Mouse (Mus musculus): ENCODE measurements at regions not wholly inside any gene's neighbourhood (a gene's known extent, or its start where the extent isn't known, plus 50 kb on each side); places are given as distances from the start of the nearest gene placed in this dataset.
"Not testable (repeated sequence)": the region's sequence is repeated elsewhere in the genome, so short reads cannot be mapped to it uniquely, and the experiment has no call there.

DNA sequence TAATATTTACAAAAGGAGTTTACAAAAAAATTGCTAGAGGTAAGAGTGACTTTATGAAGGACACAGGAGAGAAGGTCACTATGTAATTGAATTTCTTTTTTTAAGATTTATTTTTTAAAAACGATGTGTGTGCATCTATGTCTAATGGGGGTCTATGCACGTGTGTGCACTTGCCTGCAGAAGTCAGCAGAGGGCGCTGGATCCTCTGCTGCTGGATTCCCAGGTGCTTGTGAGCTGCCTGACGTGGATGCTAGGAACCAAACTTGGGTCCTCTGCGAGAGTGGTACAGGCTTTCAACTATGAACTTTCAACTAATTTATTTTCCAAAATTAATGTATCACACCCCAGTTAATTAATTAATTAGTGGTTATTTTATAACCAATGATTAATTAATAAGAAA is 85.0 kb downstream of the Glrx3 start:
- DNase-seq (ENCODE audit: low spot score) = no peak

DNA sequence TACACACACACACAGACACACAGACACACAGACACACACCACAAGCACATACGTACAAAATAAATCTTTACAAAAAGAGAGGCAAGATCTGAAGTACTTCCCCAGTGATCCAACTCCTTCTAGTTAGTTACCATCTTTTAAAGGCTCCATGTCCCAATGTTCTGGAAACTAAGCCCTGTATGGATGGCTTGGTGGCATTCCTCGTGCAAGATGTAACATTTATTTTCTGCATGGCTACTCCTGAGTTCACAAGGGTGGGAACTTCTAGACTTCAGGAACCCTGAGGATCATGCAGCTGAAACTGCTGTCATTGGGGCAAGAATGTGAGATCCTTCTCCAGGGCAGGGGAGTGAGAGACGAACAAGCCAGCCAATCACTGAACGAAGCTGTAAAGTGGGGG is 96.1 kb downstream of the Glrx3 start:
- no peak for DNase-seq (ENCODE audit: low spot score)

DNA sequence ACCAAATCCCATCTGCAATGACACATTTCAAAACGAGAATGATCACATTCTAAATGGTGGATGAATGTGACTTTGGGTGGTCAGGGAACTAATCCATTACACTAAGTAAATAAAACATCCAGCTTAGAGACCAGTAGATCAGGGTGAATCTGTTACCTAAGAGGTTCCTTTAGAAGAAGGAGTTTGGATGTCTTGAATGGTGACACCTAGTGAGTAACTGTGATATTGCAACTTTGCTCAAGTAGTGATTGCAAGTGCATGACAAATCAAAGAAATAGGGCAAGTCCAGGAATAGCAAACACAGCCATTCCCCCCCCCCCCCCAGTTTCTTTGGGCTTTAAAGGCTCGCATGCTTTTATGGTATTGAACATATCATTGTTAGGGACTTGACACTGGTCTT is 112.6 kb downstream of the Glrx3 start:
- DNase-seq (ENCODE audit: low spot score) = peak; percentile 11

GRCm38 (mm10) chr7:137552551-137553198 is 115.3 kb downstream of the Glrx3 start:
- DNase-seq (ENCODE audit: low spot score) = no peak

GRCm38 (mm10) chr7:137555481-137555880 is 118.1 kb downstream of the Glrx3 start:
- no peak for DNase-seq (ENCODE audit: low spot score)

DNA sequence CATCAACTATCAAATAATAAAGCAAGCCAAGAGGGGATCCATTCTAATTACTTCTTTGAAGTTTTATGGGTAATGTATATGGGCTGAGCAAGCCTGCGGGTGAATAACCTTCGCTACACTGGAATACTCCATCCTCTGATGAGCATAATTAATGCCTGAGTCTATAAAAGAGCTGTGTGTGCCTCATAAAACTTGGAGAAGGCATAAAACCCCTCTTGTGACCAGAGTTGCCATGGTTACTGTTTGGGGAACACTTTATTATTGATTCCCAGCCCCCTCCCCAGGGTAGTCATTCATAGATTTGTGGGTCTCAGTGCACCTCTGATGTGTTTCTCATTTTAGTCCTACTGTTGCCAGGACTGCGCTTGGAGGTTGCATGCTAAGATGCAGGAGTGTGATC is 120.0 kb downstream of the Glrx3 start:
- DNase-seq (ENCODE audit: low spot score) = no peak

DNA sequence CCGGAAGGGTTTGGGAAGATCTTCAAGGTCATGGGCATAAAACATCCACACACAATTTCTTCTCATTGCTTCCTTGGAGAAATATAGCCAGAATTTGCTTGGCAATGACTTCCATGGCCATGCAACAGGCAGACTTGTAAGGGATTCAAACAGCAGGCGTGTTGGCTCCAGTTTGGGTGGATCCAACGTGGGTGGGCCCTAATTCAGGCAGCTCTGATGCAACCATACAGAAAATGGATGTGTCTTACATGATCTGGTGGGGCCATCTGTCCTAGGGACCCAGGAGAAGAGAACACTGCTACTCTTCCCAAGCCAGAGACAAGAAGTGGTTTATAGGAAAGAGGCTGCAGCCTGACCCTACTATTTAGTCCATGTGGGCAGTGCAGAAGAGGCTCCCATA is 121.5 kb downstream of the Glrx3 start:
- no peak for DNase-seq (ENCODE audit: low spot score)

DNA sequence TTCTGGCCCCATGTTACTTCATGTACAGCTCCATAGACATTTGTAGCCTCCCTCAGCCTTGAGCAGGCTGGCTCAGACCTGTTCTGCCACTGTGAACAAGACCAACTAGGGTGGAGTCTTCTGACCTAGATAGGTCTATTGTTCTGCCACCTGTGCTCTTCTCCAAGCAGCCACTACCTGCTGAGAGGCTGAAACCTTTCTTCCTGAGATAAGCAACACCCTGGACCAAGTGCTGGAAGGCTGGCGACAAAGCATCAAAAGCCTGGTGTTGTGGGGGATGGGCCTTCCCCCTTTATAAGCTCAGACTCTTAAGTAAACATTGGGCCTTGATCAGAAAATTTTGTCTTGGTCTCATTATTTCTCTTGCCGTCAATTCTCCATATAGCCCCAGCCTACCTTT is 132.8 kb downstream of the Glrx3 start:
- DNase-seq (ENCODE audit: low spot score) = no peak

GRCm38 (mm10) chr7:137575491-137575890 is 138.1 kb downstream of the Glrx3 start:
- no peak for DNase-seq (ENCODE audit: low spot score)

- DNase-seq (ENCODE audit: low spot score) = no peak
Measured at GRCm38 (mm10) chr7:137576251-137576650, 138.8 kb downstream of the Glrx3 start.

DNA sequence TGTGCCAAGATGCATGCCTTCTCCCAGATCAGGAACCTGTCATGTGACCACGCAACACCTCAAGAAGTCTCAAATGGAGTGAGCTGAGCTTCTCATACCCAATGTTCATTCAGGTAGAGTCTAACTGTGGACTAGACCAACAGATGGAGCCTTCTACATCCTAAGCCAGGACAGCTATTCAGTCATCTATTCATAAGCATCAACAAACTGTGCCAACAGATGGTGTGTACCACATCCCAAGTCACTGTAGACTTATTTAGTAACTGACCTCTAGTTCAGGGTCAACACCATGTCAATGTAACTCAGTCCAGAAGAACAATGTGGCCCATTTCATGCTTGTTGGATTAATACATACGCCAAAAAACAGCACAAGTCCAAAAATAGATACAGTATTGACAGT is 146.1 kb downstream of the Glrx3 start:
- DNase-seq (ENCODE audit: low spot score) = no peak

GRCm38 (mm10) chr7:137584916-137585315 is 147.5 kb downstream of the Glrx3 start:
- not testable (repeated sequence) for DNase-seq (ENCODE audit: low spot score)

- DNase-seq (ENCODE audit: low spot score) = no peak
Measured at GRCm38 (mm10) chr7:137593570-137593969, 156.2 kb downstream of the Glrx3 start.

DNA sequence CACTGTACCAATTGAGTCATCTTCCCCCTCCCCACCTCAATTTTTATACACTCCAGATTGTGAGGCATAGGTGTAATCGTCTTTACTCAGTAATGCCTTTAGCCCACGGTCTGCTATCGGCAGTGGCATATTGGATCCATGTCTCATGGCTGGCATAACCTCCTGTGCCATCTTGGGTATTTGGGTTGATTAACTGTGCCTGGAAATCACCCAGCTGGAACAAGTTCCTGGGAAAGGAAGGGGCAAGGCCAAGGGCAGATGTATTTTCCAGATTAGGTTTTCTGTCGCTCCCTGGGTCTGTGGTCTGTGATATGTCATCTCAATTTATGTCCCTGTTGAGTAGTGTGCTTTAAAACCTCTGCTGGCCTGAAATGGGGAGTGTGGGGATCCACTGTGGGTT is 158.2 kb downstream of the Glrx3 start:
- DNase-seq (ENCODE audit: low spot score) = no peak

DNA sequence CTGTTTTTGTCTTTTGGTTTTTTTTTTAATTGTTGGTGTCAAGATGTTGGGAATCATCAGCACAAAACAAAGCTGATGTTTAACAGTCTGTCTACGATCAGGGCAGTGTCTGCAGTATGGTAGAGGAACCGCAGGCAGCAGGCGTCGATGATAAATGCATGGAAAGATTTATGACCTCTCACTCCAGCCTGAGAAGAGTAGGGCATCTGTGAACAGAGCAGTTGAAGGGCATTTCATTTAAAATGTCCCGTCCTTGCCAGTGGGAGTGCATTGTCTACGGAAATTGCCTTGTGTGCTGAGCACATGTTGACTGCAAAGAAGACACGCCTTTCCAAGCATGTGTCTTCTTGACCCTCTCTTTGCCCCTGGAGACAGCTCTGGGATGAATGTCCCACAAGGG is 158.7 kb downstream of the Glrx3 start:
- DNase-seq (ENCODE audit: low spot score) = no peak

- peak; percentile 9 for DNase-seq (ENCODE audit: low spot score)
Measured at GRCm38 (mm10) chr7:137603039-137603438, 165.6 kb downstream of the Glrx3 start.

GRCm38 (mm10) chr7:137609752-137610151 is 172.3 kb downstream of the Glrx3 start:
- DNase-seq (ENCODE audit: low spot score) = no peak

DNA sequence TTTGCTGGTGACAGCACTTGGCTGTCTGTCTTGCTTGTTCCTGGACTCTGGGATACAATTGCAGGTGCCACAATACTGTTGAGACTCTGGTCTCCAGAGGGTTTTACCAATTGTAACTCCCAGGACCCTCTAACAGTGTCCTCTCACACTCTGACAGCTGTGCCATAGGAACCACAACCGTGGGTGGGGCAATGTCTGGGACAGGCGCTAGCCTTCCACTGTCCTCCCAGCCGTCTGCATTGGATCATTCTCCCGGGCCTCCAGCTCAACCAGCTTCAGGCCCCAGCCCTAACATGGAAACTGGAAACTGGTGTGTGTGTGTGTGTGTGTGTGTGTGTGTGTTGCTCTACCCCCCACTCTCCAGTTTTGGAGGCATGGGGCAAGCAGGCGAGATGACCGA is 173.9 kb downstream of the Glrx3 start:
- no peak for DNase-seq (ENCODE audit: low spot score)

DNA sequence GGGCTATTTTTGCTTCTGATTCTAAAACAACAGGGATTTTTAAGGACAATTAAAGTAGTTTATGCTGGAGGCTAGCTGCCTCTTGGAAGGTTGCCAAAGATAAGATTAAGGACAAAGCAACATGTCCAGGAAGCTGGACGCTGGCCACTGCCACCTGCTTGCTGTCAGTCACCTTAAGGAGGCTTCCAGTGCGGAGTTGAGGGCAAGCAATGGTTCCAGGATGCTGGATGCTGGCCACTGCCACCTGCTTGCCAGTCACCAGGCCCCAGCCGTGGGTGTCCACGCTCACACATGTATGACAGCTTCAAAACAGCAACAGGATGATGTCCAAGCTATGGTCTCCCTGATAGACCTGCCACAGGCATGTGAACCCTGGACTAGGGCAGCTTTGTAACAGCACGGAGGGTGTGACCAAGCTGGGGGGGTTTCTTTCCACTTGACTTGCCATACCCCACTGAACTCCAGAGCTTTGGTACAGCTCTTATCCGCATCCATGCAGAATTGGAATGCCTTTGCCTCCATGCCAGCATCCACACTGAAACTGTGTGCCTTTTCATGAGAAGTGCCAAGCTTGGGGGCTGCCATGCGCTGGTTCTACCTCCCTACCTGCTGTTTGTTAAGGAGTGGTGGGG is 174.6 kb downstream of the Glrx3 start:
- DNase-seq (ENCODE audit: low spot score) = no peak

- DNase-seq (ENCODE audit: low spot score) = no peak
Measured at GRCm38 (mm10) chr7:137618406-137619133, 181.2 kb downstream of the Glrx3 start.

DNA sequence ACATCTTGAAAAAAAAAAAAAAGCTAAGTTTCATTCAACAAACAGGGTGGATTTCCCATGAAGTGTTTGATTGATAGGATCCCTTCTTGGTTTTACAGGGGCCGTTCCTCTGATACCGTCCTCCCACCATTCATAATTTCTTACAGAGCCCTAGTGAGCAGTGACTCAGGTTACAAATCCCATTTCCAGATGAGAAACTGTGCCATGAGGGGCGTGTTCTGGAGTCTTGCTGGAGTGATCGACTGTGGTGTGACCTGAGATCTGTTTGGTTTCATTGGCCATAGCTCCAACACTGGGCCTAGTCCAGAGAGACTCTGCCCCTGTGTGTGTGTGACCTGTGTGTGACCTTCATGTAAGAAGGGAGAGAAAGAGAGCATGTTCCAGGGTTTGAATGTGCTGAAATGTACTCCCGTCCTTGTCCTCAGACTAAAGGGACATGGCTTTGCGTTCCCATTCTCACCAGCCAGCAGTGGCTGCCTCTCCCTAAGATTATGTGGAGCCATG is 181.9 kb downstream of the Glrx3 start:
- no peak for DNase-seq (ENCODE audit: low spot score)

DNA sequence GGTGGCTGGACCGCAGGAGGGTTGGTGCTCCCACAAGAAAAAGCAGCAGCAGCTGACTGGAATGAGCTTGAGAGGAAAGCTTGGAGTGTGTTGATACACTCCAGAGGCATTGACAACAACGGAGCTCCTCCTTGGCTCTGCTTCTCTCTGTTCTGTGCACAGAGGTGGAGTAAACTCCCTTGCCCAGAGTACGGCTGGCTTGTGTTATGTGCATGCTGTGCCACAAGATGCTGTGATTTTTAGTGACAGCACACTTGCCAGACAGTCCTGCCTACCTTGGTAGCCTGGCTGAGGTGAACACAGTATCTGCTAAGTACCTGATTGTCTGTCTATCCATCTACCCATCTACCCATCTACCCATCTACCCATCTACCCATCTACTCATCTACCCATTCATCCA is 190.9 kb downstream of the Glrx3 start:
- DNase-seq (ENCODE audit: low spot score) = no peak

- DNase-seq (ENCODE audit: low spot score) = no peak
Measured at GRCm38 (mm10) chr7:137629540-137629939, 192.1 kb downstream of the Glrx3 start.

Data from c-Kit-positive CD71-positive TER-119-positive erythroid progenitor cells, embryonic 14.5 days (primary cell).